Mouse (Mus musculus): ENCODE data around the gene Gm10181. TPM values are rescaled to one million over a fixed set of nuclear protein-coding genes. Genes with fewer than 3 reads are reported as not detected.

Gm10181 gene
- polyA plus RNA-seq (2012; ENCODE audit: insufficient read depth, insufficient read length, low replicate concordance, missing spikeins), result not detected in 2 replicates

- WGBS, result 93% methylated on average over 2 of the region's 2 CpGs
- TF ChIP-seq CTCF (IDR thresholded peaks at IDR 0.05; ENCODE audit: insufficient read depth, low read depth, low read length) (no peak), POLR2A (IDR thresholded peaks at IDR 0.05; ENCODE audit: insufficient read depth, low read depth, low read length) (no peak)
- Histone ChIP-seq H3K27ac (ENCODE audit: insufficient read depth, low read depth, low read length) (no peak within 1 kb of the TSS), H3K4me3 (ENCODE audit: insufficient read depth, low read depth, low read length) (no peak within 1 kb of the TSS), H3K4me1 (ENCODE audit: control insufficient read depth, insufficient read depth, low read length) (no peaks in the 10 kb centered on the region)
Measured at GRCm38 (mm10) chr9:25089122-25089521, at the start of gene Gm10181. Gene Gm10181 (plus strand): TSS chr9:25089422.

GRCm38 (mm10) chr9:25041665-25042064, 47.6 kb upstream of the Gm10181 start:
- TF ChIP-seq POLR2A (IDR thresholded peaks at IDR 0.05; ENCODE audit: insufficient read depth, low read depth, low read length), result no peak
- TF ChIP-seq CTCF (IDR thresholded peaks at IDR 0.05; ENCODE audit: insufficient read depth, low read depth, low read length), result no peak
- Histone ChIP-seq H3K4me3 (ENCODE audit: insufficient read depth, low read depth, low read length) (no peak overlapping the region), H3K4me1 (ENCODE audit: control insufficient read depth, insufficient read depth, low read length) (no peaks in the 10 kb centered on the region), H3K27ac (ENCODE audit: insufficient read depth, low read depth, low read length) (no peak overlapping the region)
- WGBS, result 30% methylated on average over 6 of the region's 6 CpGs

GRCm38 (mm10) chr9:25042162-25043111, 46.8 kb upstream of the Gm10181 start:
- Histone ChIP-seq H3K4me1 (ENCODE audit: control insufficient read depth, insufficient read depth, low read length) (no peaks in the 10 kb centered on the region), H3K27ac (ENCODE audit: insufficient read depth, low read depth, low read length) (no peak overlapping the region), H3K4me3 (ENCODE audit: insufficient read depth, low read depth, low read length) (no peak overlapping the region)
- WGBS, result 68% methylated on average over 15 of the region's 15 CpGs
- no peak for TF ChIP-seq POLR2A (IDR thresholded peaks at IDR 0.05; ENCODE audit: insufficient read depth, low read depth, low read length)
- no peak for TF ChIP-seq CTCF (IDR thresholded peaks at IDR 0.05; ENCODE audit: insufficient read depth, low read depth, low read length)

- Histone ChIP-seq H3K4me1 (ENCODE audit: control insufficient read depth, insufficient read depth, low read length) (no peaks in the 10 kb centered on the region), H3K4me3 (ENCODE audit: insufficient read depth, low read depth, low read length) (no peak overlapping the region), H3K27ac (ENCODE audit: insufficient read depth, low read depth, low read length) (no peak overlapping the region)
- TF ChIP-seq CTCF (IDR thresholded peaks at IDR 0.05; ENCODE audit: insufficient read depth, low read depth, low read length) (no peak), POLR2A (IDR thresholded peaks at IDR 0.05; ENCODE audit: insufficient read depth, low read depth, low read length) (no peak)
- WGBS, result 96% methylated on average over 3 of the region's 3 CpGs
Measured at GRCm38 (mm10) chr9:25044325-25044724, 44.9 kb upstream of the Gm10181 start.

- TF ChIP-seq CTCF (IDR thresholded peaks at IDR 0.05; ENCODE audit: insufficient read depth, low read depth, low read length), result no peak
- TF ChIP-seq POLR2A (IDR thresholded peaks at IDR 0.05; ENCODE audit: insufficient read depth, low read depth, low read length), result no peak
- no peak overlapping the region for H3K27ac ChIP-seq (ENCODE audit: insufficient read depth, low read depth, low read length)
- H3K4me1 ChIP-seq (ENCODE audit: control insufficient read depth, insufficient read depth, low read length), result no peaks in the 10 kb centered on the region
- H3K4me3 ChIP-seq (ENCODE audit: insufficient read depth, low read depth, low read length), result no peak overlapping the region
- 45% methylated on average over 2 of the region's 2 CpGs for WGBS
Measured at GRCm38 (mm10) chr9:25048289-25048688, 40.9 kb upstream of the Gm10181 start.

GRCm38 (mm10) chr9:25048940-25049339, 40.3 kb upstream of the Gm10181 start:
- 41% methylated on average over 2 of the region's 2 CpGs for WGBS
- H3K27ac ChIP-seq (ENCODE audit: insufficient read depth, low read depth, low read length), result no peak overlapping the region
- no peaks in the 10 kb centered on the region for H3K4me1 ChIP-seq (ENCODE audit: control insufficient read depth, insufficient read depth, low read length)
- TF ChIP-seq CTCF (IDR thresholded peaks at IDR 0.05; ENCODE audit: insufficient read depth, low read depth, low read length) (no peak), POLR2A (IDR thresholded peaks at IDR 0.05; ENCODE audit: insufficient read depth, low read depth, low read length) (no peak)
- no peak overlapping the region for H3K4me3 ChIP-seq (ENCODE audit: insufficient read depth, low read depth, low read length)

- no peaks in the 10 kb centered on the region for H3K4me1 ChIP-seq (ENCODE audit: control insufficient read depth, insufficient read depth, low read length)
- WGBS, result 70% methylated on average over 4 of the region's 4 CpGs
- no peak overlapping the region for H3K4me3 ChIP-seq (ENCODE audit: insufficient read depth, low read depth, low read length)
- no peak for TF ChIP-seq CTCF (IDR thresholded peaks at IDR 0.05; ENCODE audit: insufficient read depth, low read depth, low read length)
- TF ChIP-seq POLR2A (IDR thresholded peaks at IDR 0.05; ENCODE audit: insufficient read depth, low read depth, low read length), result no peak
- no peak overlapping the region for H3K27ac ChIP-seq (ENCODE audit: insufficient read depth, low read depth, low read length)
Measured at GRCm38 (mm10) chr9:25051901-25052300, 37.3 kb upstream of the Gm10181 start.

- TF ChIP-seq CTCF (IDR thresholded peaks at IDR 0.05; ENCODE audit: insufficient read depth, low read depth, low read length) (no peak), POLR2A (IDR thresholded peaks at IDR 0.05; ENCODE audit: insufficient read depth, low read depth, low read length) (no peak)
- H3K4me3 ChIP-seq (ENCODE audit: insufficient read depth, low read depth, low read length), result no peak overlapping the region
- H3K4me1 ChIP-seq (ENCODE audit: control insufficient read depth, insufficient read depth, low read length), result no peaks in the 10 kb centered on the region
- H3K27ac ChIP-seq (ENCODE audit: insufficient read depth, low read depth, low read length), result no peak overlapping the region
Measured at GRCm38 (mm10) chr9:25055650-25056376, 33.4 kb upstream of the Gm10181 start.

GRCm38 (mm10) chr9:25058726-25059125, 30.5 kb upstream of the Gm10181 start:
- no peak overlapping the region for H3K27ac ChIP-seq (ENCODE audit: insufficient read depth, low read depth, low read length)
- TF ChIP-seq CTCF (IDR thresholded peaks at IDR 0.05; ENCODE audit: insufficient read depth, low read depth, low read length) (no peak), POLR2A (IDR thresholded peaks at IDR 0.05; ENCODE audit: insufficient read depth, low read depth, low read length) (no peak)
- H3K4me3 ChIP-seq (ENCODE audit: insufficient read depth, low read depth, low read length), result no peak overlapping the region
- H3K4me1 ChIP-seq (ENCODE audit: control insufficient read depth, insufficient read depth, low read length), result no peaks in the 10 kb centered on the region
- 67% methylated on average over 3 of the region's 3 CpGs for WGBS
